Mouse (Mus musculus) limb, embryonic 13.5 days (tissue): ENCODE measurements around the gene Sema4c. TPM values are rescaled to one million over a fixed set of nuclear protein-coding genes. Genes with fewer than 3 reads are reported as not detected.

Source experiments
- ATAC-seq: fragments of 200-750 bp; cut with Nextera tagmentation; 2 replicates; pipeline ENCODE4 v1.8.0; 2017; ENCODE audit warnings: low read depth, moderate number of reproducible peaks, moderate TSS enrichment; ENCODE audit not compliant: low FRiP score
- H3K27ac ChIP-seq: fragments of 300-500 bp; sonication (generic); 2 replicates; pipeline ENCODE4 v1.5.1; 2015; ENCODE audit warnings: inconsistent platforms, mild to moderate bottlenecking, moderate library complexity
- H3K27me3 ChIP-seq: fragments of 300-500 bp; sonication (generic); 2 replicates; pipeline ENCODE4 v1.6.1; 2015; ENCODE audit warnings: mild to moderate bottlenecking, inconsistent platforms
- H3K36me3 ChIP-seq: fragments of 300-500 bp; sonication (generic); 2 replicates; pipeline ENCODE4 v1.6.1; 2015; ENCODE audit warnings: inconsistent platforms, mild to moderate bottlenecking, moderate library complexity
- H3K4me1 ChIP-seq: fragments of 300-500 bp; sonication (generic); 2 replicates; pipeline ENCODE4 v1.6.1; 2015; ENCODE audit warnings: inconsistent platforms
- H3K4me2 ChIP-seq: fragments of 300-500 bp; sonication (generic); replicated peaks from 2 replicates; pipeline ENCODE4 v1.6.1; 2015; ENCODE audit warnings: inconsistent platforms, mild to moderate bottlenecking, moderate library complexity
- H3K4me3 ChIP-seq: fragments of 300-500 bp; sonication (generic); 2 replicates; pipeline ENCODE4 v1.5.1; 2015; ENCODE audit warnings: moderate library complexity, mild to moderate bottlenecking, inconsistent platforms
- H3K9ac ChIP-seq: fragments of 300-500 bp; sonication (generic); 2 replicates; pipeline ENCODE4 v1.6.1; 2015; ENCODE audit warnings: mild to moderate bottlenecking, inconsistent platforms
- H3K9me3 ChIP-seq: fragments of 300-500 bp; sonication (generic); 2 replicates; pipeline ENCODE4 v1.6.1; 2016; ENCODE audit warnings: inconsistent platforms
- WGBS: fragments of 180-500 bp; shearing (Covaris S2); methylation state at CpG from one replicate; pipeline ENCODE4 v1.1.7; 2015; 5-methylcytosine and 5-hydroxymethylcytosine counted together
- polyA plus RNA-seq: library from polyadenylated mRNA; unstranded; fragments of >200 nt; fragmentation: Nextera tagmentation; extraction: Ambion mirVana; gene quantifications from 2 replicates; pipeline ENCODE4 v1.2.1, GENCODE M21; 2015

Sema4c gene
- polyA plus RNA-seq = 21.8 and 22.7 TPM in 2 replicates

DNA sequence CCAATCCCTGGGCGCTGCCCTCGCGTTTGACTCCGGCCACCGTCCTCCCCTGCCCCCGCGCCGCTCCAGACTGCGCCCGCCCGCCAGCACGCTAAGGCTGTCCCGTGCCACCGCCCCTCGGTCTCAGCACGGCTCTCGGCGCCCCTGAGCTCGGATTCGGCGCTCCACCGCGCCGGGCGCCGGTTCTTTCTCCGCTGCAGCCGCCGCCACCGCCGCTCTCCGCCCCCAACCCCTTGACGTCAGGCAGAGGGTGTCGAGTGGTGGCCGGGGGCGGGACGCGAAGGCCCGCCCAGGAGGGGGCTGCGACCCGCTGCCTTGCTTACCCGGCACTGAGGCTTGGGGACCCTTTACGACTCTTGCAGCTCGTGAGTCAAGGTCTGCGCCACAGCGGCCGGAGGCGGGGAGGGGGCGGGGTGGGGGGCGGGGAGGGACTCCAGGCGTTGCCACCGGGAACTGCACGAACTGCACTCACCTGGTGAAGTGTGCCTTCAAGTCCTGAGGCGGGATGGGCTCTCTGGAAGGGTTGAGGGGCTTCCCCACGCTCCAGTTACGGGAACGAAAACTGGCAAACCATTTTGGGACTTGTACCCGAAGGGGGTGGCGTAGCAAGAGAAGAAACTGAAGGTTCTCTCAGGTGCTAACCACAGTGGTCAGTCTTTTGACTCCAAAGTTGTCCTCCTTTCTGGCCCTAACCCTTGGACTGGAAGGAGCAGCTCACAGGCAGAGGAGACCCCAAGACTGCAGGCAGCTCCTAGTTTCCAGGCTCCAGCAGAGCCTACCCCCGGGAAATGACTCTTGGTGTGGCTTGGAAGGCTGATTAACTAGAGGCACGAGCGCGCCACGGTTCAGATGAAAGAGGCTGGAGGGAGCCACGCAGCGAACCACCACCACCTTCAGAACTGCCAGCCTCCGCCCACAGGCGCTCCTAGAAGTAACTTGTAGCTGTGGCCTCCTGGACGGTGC lies at the start of gene Sema4c:
Sema4c (minus strand) TSS at position 319 of the 963 bp plus-strand sequence.
- Histone ChIP-seq H3K36me3 (peaks cover 23% of the 10 kb centered on the region), H3K27me3 (no peaks in the 10 kb centered on the region), H3K9ac (peak within 1 kb of the TSS; percentile 98), H3K4me2 (peak within 1 kb of the TSS; percentile 98), H3K9me3 (no peaks in the 10 kb centered on the region), H3K4me3 (peak within 1 kb of the TSS; percentile 94), H3K27ac (peak within 1 kb of the TSS; percentile 100), H3K4me1 (peaks cover 55% of the 10 kb centered on the region)
- WGBS = 1% methylated on average over 68 of the region's 69 CpGs
- peak; percentile 74 for ATAC-seq

DNA sequence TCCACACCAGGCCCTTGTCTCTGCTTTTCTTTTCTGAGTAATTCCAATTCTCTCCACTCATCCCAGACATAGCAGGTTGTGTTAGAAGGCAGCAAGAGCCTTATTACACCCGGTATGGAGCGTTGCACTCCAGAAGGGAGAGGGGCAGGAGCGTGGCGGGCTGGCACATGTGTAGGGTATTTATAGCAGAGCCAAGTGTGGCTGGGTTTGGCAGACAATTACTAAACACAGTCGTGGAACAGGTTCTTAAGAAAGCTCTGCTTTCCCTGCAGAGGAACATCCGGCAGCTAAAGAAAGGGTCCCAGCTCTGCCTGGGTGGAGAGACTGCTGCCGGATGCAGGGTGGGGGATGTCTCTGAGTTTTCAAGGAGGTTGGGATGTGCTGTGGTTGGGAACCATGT lies 48.8 kb upstream of the Sema4c start:
- WGBS = 50% methylated on average over 7 of the region's 7 CpGs

DNA sequence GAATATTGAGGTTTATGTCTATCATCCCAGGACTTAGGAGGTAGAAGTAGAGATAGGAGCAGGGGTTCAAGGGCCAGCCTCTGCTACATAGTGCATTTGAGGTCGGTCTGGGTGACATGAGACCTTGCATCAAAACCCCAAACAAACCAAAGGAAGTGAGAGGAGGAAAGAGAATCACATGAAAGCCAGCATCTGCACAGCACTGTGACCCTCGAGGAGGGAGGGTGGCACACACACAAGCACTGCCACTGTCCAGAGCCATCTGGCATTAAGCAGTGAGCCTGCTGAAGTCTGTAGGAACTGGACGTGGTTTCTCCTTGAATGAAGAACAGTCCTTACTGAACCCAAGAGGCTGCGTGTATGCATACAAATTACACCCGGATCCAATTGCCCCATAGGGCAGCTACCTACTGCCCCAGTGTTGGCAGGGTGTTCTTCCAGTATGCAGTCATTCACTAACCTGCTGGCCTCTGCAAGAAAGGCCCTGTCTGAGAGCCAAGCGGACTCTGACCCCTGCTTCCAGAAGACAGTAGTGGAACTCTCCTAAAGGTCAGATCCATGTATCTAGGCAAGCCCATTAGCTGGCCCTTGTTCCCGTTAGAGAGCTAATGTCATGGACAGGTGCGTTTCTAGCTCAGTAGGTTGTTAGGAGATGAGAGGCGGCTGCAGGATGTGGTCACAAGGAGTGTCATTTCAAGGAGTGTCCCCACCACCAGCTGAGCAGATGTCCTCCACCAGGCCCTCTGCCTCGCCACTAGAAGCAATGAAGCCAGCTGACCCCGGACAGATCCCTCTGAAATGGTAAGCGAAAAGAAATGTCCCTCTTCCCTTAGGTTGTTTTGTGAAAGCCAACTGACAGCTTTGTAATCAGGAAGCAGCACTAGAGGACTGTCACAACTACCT lies 46.4 kb upstream of the Sema4c start:
- H3K27ac ChIP-seq = no peak overlapping the region
- H3K27me3 ChIP-seq = no peaks in the 10 kb centered on the region
- peaks cover 14% of the 10 kb centered on the region for H3K4me1 ChIP-seq
- no peak overlapping the region for H3K9ac ChIP-seq
- H3K9me3 ChIP-seq = no peaks in the 10 kb centered on the region
- no peak for ATAC-seq
- H3K4me2 ChIP-seq = no peak overlapping the region
- 82% methylated on average over 12 of the region's 12 CpGs for WGBS
- H3K36me3 ChIP-seq = no peaks in the 10 kb centered on the region
- H3K4me3 ChIP-seq = no peak overlapping the region

More for the DNA sequence above, 48.8 kb upstream of the Sema4c start:
- no peak overlapping the region for H3K27ac ChIP-seq
- ATAC-seq = no peak
- no peaks in the 10 kb centered on the region for H3K9me3 ChIP-seq
- H3K36me3 ChIP-seq = no peaks in the 10 kb centered on the region
- no peak overlapping the region for H3K9ac ChIP-seq
- H3K27me3 ChIP-seq = no peaks in the 10 kb centered on the region
- peaks cover 24% of the 10 kb centered on the region for H3K4me1 ChIP-seq
- H3K4me3 ChIP-seq = no peak overlapping the region
- H3K4me2 ChIP-seq = no peak overlapping the region

DNA sequence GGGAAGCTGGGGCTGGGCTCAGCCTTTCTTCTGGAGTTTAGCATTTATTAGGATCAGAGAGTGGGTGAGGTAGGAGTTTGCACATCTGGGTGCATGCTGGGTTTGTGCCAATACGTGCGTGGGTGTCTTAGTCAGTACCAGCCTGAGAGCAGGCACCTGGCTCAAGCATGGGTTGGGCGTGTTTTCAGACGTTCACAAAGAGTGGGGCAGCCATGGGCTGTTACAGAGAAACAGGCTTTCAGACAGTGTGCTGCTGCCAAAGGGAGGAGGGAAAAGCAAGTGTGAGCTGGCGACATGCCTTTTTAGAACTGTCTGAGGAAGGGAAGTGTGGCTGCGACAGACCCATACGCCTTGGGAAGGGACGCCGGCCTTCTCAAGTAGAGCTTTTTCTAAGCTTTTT lies 45.2 kb upstream of the Sema4c start:
- Histone ChIP-seq H3K36me3 (no peaks in the 10 kb centered on the region), H3K4me3 (no peak overlapping the region), H3K4me2 (no peak overlapping the region), H3K9ac (0 out of 2 replicates have a peak overlapping the region, but pooled peaks have one; percentile 1), H3K9me3 (no peaks in the 10 kb centered on the region), H3K27ac (peak overlapping the region; percentile 45), H3K27me3 (no peaks in the 10 kb centered on the region), H3K4me1 (peaks cover 14% of the 10 kb centered on the region)
- whole genome bisulfite sequencing = 58% methylated on average over 9 of the region's 9 CpGs
- no peak for ATAC-seq

- H3K4me1 ChIP-seq = peaks cover 13% of the 10 kb centered on the region
- H3K9ac ChIP-seq = no peak overlapping the region
- no peaks in the 10 kb centered on the region for H3K9me3 ChIP-seq
- H3K4me2 ChIP-seq = no peak overlapping the region
- WGBS = 48% methylated on average over 4 of the region's 4 CpGs
- ATAC-seq = no peak
- H3K4me3 ChIP-seq = no peak overlapping the region
- H3K36me3 ChIP-seq = no peaks in the 10 kb centered on the region
- H3K27me3 ChIP-seq = no peaks in the 10 kb centered on the region
- no peak overlapping the region for H3K27ac ChIP-seq
These were observed 44.1 kb upstream of the Sema4c start for GRCm38 (mm10) chr1:36602271-36602670.

DNA sequence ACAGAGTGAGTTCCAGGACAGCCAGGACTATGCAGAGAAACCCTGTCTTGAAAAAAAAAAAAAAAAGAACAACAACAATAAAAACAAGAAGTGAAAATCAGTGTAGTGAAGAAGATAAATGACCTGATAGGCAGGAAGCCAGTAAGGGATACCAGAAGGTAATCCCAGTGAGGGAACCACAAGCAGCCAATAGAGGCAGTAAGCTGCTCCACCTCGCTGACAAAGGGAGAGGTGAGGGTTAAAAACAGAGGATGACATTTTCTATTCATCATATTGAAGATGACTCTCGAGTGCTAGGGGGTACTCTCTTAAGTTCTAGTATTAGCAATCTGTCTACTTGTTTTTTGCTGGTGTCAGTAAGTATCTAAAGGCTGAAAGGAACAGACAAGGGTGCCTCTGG lies 40.3 kb upstream of the Sema4c start:
- no peaks in the 10 kb centered on the region for H3K9me3 ChIP-seq
- WGBS = 68% methylated on average over 2 of the region's 2 CpGs

DNA sequence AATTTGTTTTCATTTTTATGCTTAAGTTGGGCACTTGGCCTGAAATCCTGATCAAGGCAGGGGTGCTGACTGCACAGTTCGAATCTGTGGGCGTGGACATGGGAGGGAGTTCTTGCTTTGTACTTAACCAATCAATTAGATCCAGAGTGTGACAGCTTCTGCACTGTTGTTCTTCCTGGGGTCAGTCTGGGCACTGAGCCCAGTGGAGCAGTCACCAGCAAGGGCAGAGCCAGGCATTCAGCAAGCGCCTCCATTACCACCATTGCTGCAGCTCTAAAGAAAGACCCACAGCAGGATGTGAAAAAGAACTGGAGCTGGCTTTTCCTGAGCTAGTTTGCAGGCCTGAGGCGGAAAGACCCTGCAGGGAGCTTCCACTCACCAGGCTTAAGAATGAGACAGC lies 38.0 kb upstream of the Sema4c start:
- ATAC-seq = 0 out of 2 replicates have a peak, but pooled peaks have one; percentile 69
- Histone ChIP-seq H3K27me3 (no peaks in the 10 kb centered on the region), H3K4me1 (peaks cover 16% of the 10 kb centered on the region), H3K4me3 (no peak overlapping the region), H3K36me3 (no peaks in the 10 kb centered on the region), H3K27ac (0 out of 2 replicates have a peak overlapping the region, but pooled peaks have one; percentile 11), H3K9ac (no peak overlapping the region), H3K9me3 (no peaks in the 10 kb centered on the region), H3K4me2 (no peak overlapping the region)
- WGBS = 43% methylated on average over 4 of the region's 4 CpGs

More for the DNA sequence above, 40.3 kb upstream of the Sema4c start:
- no peak overlapping the region for H3K4me3 ChIP-seq
- no peak overlapping the region for H3K9ac ChIP-seq
- no peaks in the 10 kb centered on the region for H3K36me3 ChIP-seq
- no peak overlapping the region for H3K27ac ChIP-seq
- H3K4me2 ChIP-seq = no peak overlapping the region
- H3K4me1 ChIP-seq = peaks cover 18% of the 10 kb centered on the region
- no peaks in the 10 kb centered on the region for H3K27me3 ChIP-seq
- ATAC-seq = no peak

DNA sequence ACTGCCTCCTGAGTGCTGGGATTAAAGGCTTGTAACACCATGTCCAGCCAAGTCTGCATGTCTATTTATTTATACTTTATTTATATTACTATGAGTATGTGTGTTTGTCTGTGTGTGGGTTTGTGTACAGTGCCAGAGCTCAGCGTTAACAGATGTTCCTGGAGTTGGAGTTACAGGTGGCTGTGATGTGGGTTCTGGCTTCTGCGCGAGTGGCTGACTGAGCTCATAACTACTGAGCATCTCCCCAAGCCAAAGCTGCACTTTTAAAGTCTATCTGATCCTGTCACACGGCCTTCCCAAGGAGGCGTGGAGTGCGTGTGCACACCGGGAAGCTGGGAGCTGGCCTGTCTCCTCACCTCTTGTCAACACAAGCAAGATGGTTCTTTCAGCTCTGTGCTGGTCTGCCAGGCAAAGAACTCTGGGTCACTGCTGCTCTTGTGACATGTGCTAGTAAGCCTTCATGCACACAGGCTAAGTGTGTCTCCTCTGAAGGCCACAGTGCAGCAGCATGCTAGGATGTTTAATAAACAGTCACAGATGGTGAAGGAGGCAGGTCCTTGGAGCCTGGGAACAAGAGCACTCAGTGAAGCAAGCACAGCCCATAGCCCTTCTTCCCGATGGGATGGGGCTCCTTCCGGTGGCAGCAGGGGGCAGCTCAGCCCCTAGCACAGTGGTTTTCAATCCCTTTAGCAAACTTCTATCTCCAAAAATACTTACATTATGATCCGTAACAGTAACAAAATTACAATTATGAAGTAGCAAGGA lies 37.2 kb upstream of the Sema4c start:
- Histone ChIP-seq H3K36me3 (no peaks in the 10 kb centered on the region), H3K9ac (0 out of 2 replicates have a peak overlapping the region, but pooled peaks have one; percentile 13), H3K4me1 (peaks cover 23% of the 10 kb centered on the region), H3K4me3 (no peak overlapping the region), H3K4me2 (no peak overlapping the region), H3K27ac (no peak overlapping the region), H3K27me3 (no peaks in the 10 kb centered on the region), H3K9me3 (no peaks in the 10 kb centered on the region)
- 53% methylated on average over 10 of the region's 10 CpGs for WGBS
- no peak; the same call in 1 of the 2 replicates for ATAC-seq

DNA sequence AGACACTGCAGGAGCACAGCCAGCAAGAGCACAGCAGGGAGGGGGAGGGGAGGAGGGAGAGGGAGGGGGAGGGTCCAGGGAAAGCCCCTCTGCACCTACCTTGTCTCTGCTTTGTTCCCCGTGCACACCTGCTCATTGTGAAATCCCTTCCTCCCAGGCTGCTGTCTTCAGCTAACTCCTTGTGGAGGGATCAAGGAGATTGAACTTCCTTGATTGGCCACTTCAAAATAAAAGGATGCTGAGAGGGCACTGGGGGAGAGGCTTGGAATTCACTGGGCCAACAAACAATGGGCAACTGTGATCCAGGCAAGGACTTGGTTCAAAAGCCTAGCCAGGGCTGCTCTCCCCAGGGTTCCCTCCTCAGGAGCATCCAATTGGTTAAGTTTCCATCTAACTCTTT lies 35.0 kb upstream of the Sema4c start:
- Histone ChIP-seq H3K4me2 (no peak overlapping the region), H3K36me3 (no peaks in the 10 kb centered on the region), H3K9ac (no peak overlapping the region; the same call in 1 of the 2 replicates), H3K27ac (no peak overlapping the region), H3K4me3 (no peak overlapping the region), H3K9me3 (no peaks in the 10 kb centered on the region), H3K4me1 (peaks cover 46% of the 10 kb centered on the region), H3K27me3 (no peaks in the 10 kb centered on the region)
- 18% methylated on average over 1 of the region's 1 CpGs for WGBS
- ATAC-seq = no peak

GRCm38 (mm10) chr1:36591408-36591807 lies 33.3 kb upstream of the Sema4c start:
- H3K4me1 ChIP-seq = peaks cover 61% of the 10 kb centered on the region
- H3K9me3 ChIP-seq = no peaks in the 10 kb centered on the region
- no peak for ATAC-seq

GRCm38 (mm10) chr1:36590664-36591063 lies 32.5 kb upstream of the Sema4c start:
- Histone ChIP-seq H3K4me3 (no peak overlapping the region), H3K4me2 (no peak overlapping the region), H3K36me3 (no peaks in the 10 kb centered on the region), H3K9me3 (no peaks in the 10 kb centered on the region), H3K4me1 (peaks cover 61% of the 10 kb centered on the region), H3K27ac (no peak overlapping the region), H3K27me3 (no peaks in the 10 kb centered on the region), H3K9ac (no peak overlapping the region)
- ATAC-seq = no peak
- WGBS = 70% methylated on average over 9 of the region's 9 CpGs

More at GRCm38 (mm10) chr1:36591408-36591807, 33.3 kb upstream of the Sema4c start:
- no peak overlapping the region for H3K9ac ChIP-seq
- H3K27ac ChIP-seq = no peak overlapping the region
- no peaks in the 10 kb centered on the region for H3K27me3 ChIP-seq
- 84% methylated on average over 2 of the region's 2 CpGs for WGBS
- no peaks in the 10 kb centered on the region for H3K36me3 ChIP-seq
- H3K4me3 ChIP-seq = no peak overlapping the region
- no peak overlapping the region for H3K4me2 ChIP-seq
